Mouse (Mus musculus) left cerebral cortex, postnatal 25 days (tissue): Measurements from ENCODE around the gene Gm11116. TPM values are rescaled to one million over a fixed set of nuclear protein-coding genes. Genes with fewer than 3 reads are reported as not detected.
"Not testable (repeated sequence)": the region's sequence is repeated elsewhere in the genome, so short reads cannot be mapped to it uniquely, and the experiment has no call there.

ENCODE experiments used
- DNase-seq, 2 experiments: peaks; one replicate each; pipeline ENCODE4 v3.0.0; 2022; ENCODE audit warnings: low spot score in 2 of 2, mixed read lengths in 1 of 2
- intact Hi-C: fragments of 180-260 bp; cut with DNase I; formaldehyde crosslinking; loops from one replicate; pipeline ENCODE4 v1.15.1; 2025
- total RNA-seq, 2 experiments: library from RNA; stranded (reverse); gene quantifications; 2 replicates each; pipeline ENCODE4 v1.2.3; 2021

The Gm11116 gene
- total RNA-seq = not detected

GRCm38 (mm10) chr5:88111430-88111829 is at the start of gene Gm11116:
Gene Gm11116, minus strand, starts transcription at chr5:88111530.
- intact Hi-C loops = no loop called here
- no peak for DNase-seq

GRCm38 (mm10) chr5:88153999-88154398 is 42.7 kb upstream of the Gm11116 start, which contains the start of gene Gm11115:
Gene Gm11115, minus strand, starts transcription at chr5:88154099.
- DNase-seq = no peak
- intact Hi-C loops = no loop called here

GRCm38 (mm10) chr5:88086256-88086655 is 25.1 kb downstream of the Gm11116 start, which contains the start of gene Smr2:
Gene Smr2, plus strand, starts transcription at chr5:88086556.
- intact Hi-C loops = loop anchor here (2.0 kb wide), 1 partner anchor 111 kb away; no protein-coding TSS in a partner anchor
- DNase-seq = not testable (repeated sequence)

Other genes starting within 250 kb of the Gm11116 start
- gene Odam, start 226.5 kb downstream of the Gm11116 start, total RNA-seq = not detected
- not detected for gene Csn3, start 186.0 kb downstream of the Gm11116 start, total RNA-seq
- gene 2310003L06Rik, start 142.1 kb downstream of the Gm11116 start, total RNA-seq = not detected
- gene Gm28434, start 142.0 kb downstream of the Gm11116 start, total RNA-seq = not detected
- not detected for gene Cabs1, start 132.1 kb downstream of the Gm11116 start, total RNA-seq
- gene Smr3a, start 109.0 kb downstream of the Gm11116 start, total RNA-seq = not detected
- not detected for gene Smr2, start 25.0 kb downstream of the Gm11116 start, total RNA-seq
- gene Gm11115, start 42.6 kb upstream of the Gm11116 start, total RNA-seq = not detected
- gene Gm7714, start 157.4 kb upstream of the Gm11116 start, total RNA-seq = not detected
- gene Prol1, start 205.8 kb upstream of the Gm11116 start, total RNA-seq = not detected